Mouse (Mus musculus): Measurements from ENCODE around the gene Cav1.

- no peak for TF ChIP-seq CTCF (IDR thresholded peaks at IDR 0.05; ENCODE audit: control insufficient read depth, insufficient read depth, insufficient replicate concordance, low read depth, low read length)
- no peak for TF ChIP-seq POLR2A (IDR thresholded peaks at IDR 0.05; ENCODE audit: control insufficient read depth, low read depth, low read length)
Measured at GRCm38 (mm10) chr6:17316294-17317166, 10.4 kb downstream of the Cav1 start.

Measured in testis, adult 2 months (tissue).